Mouse (Mus musculus): ENCODE data around the gene Jazf1.
A peak's percentile ranks its signal among the peaks of the same experiment; 100 is the strongest.

Gene Jazf1

GRCm38 (mm10) chr6:52961660-52962490 lies 106.6 kb downstream of the Jazf1 start:
- no peak for DNase-seq (ENCODE audit: low spot score in 2 of 2)

- peak; percentile 57 to 75 for DNase-seq (ENCODE audit: low spot score in 2 of 2)
Observed at GRCm38 (mm10) chr6:52957730-52958129, 110.7 kb downstream of the Jazf1 start.

- no peak for DNase-seq (ENCODE audit: low spot score in 2 of 2)
Observed at GRCm38 (mm10) chr6:52956131-52956530, 112.3 kb downstream of the Jazf1 start.

- peak; percentile 11 to 36 for DNase-seq (ENCODE audit: low spot score in 2 of 2)
Observed at GRCm38 (mm10) chr6:52955304-52955703, 113.1 kb downstream of the Jazf1 start.

GRCm38 (mm10) chr6:52954861-52955260 lies 113.6 kb downstream of the Jazf1 start:
- no peak for DNase-seq (ENCODE audit: low spot score in 2 of 2)

- DNase-seq (ENCODE audit: low spot score in 2 of 2) = no peak
Observed at GRCm38 (mm10) chr6:52954441-52954840, 114.0 kb downstream of the Jazf1 start.

- no peak for DNase-seq (ENCODE audit: low spot score in 2 of 2)
Observed at GRCm38 (mm10) chr6:52952526-52952900, 115.9 kb downstream of the Jazf1 start.

- DNase-seq (ENCODE audit: low spot score in 2 of 2) = no peak
Observed at GRCm38 (mm10) chr6:52951871-52952525, 116.4 kb downstream of the Jazf1 start.

- no peak for DNase-seq (ENCODE audit: low spot score in 2 of 2)
Observed at GRCm38 (mm10) chr6:52950371-52950770, 118.1 kb downstream of the Jazf1 start.

- DNase-seq (ENCODE audit: low spot score in 2 of 2) = no peak
Observed at GRCm38 (mm10) chr6:52942534-52942933, 125.9 kb downstream of the Jazf1 start.

- no peak for DNase-seq (ENCODE audit: low spot score in 2 of 2)
Observed at GRCm38 (mm10) chr6:52942101-52942500, 126.3 kb downstream of the Jazf1 start.

GRCm38 (mm10) chr6:52937916-52938315 lies 130.5 kb downstream of the Jazf1 start:
- DNase-seq (ENCODE audit: low spot score in 2 of 2) = no peak

- DNase-seq (ENCODE audit: low spot score in 2 of 2) = no peak
Observed at GRCm38 (mm10) chr6:52936995-52937394, 131.4 kb downstream of the Jazf1 start.

GRCm38 (mm10) chr6:52934021-52934420 lies 134.4 kb downstream of the Jazf1 start:
- no peak for DNase-seq (ENCODE audit: low spot score in 2 of 2)

GRCm38 (mm10) chr6:52932603-52933178 lies 135.7 kb downstream of the Jazf1 start:
- DNase-seq (ENCODE audit: low spot score in 2 of 2) = no peak

GRCm38 (mm10) chr6:52929358-52929757 lies 139.1 kb downstream of the Jazf1 start:
- no peak for DNase-seq (ENCODE audit: low spot score in 2 of 2)

- DNase-seq (ENCODE audit: low spot score in 2 of 2) = no peak
Observed at GRCm38 (mm10) chr6:52926947-52927346, 141.5 kb downstream of the Jazf1 start.

- DNase-seq (ENCODE audit: low spot score in 2 of 2) = no peak
Observed at GRCm38 (mm10) chr6:52925458-52926042, 142.9 kb downstream of the Jazf1 start.

- no peak for DNase-seq (ENCODE audit: low spot score in 2 of 2)
Observed at GRCm38 (mm10) chr6:52921248-52921647, 147.2 kb downstream of the Jazf1 start.

GRCm38 (mm10) chr6:52920719-52921118 lies 147.7 kb downstream of the Jazf1 start:
- no peak for DNase-seq (ENCODE audit: low spot score in 2 of 2)

GRCm38 (mm10) chr6:52919442-52919841 lies 149.0 kb downstream of the Jazf1 start:
- DNase-seq (ENCODE audit: low spot score in 2 of 2) = no peak

GRCm38 (mm10) chr6:52918980-52919379 lies 149.5 kb downstream of the Jazf1 start:
- peak; percentile 88 to 91 for DNase-seq (ENCODE audit: low spot score in 2 of 2)

Measured in thymus, postnatal 10 days (tissue).